Mouse (Mus musculus) urinary bladder, postnatal 10 days (tissue): ENCODE data around the gene Pla2g4f.

Experiments
- DNase-seq: peaks from one replicate; pipeline ENCODE4 v3.0.0; 2022; ENCODE audit warnings: low spot score

Pla2g4f gene

GRCm38 (mm10) chr2:120313976-120314375 lies at the start of gene Pla2g4f:
Gene Pla2g4f (minus strand): TSS chr2:120314165.
- DNase-seq = no peak

GRCm38 (mm10) chr2:120360425-120360824 lies 46.5 kb upstream of the Pla2g4f start:
- DNase-seq = no peak

GRCm38 (mm10) chr2:120352682-120353646 lies 39.0 kb upstream of the Pla2g4f start, which contains the start of gene Vps39:
Gene Vps39 (minus strand): TSS chr2:120353137.
- peak; percentile 65 for DNase-seq

- no peak for DNase-seq
These were observed 37.4 kb upstream of the Pla2g4f start for GRCm38 (mm10) chr2:120351321-120351720.

- DNase-seq = no peak
These were observed 34.2 kb upstream of the Pla2g4f start for GRCm38 (mm10) chr2:120348120-120348519.

- no peak for DNase-seq
These were observed 27.8 kb upstream of the Pla2g4f start for GRCm38 (mm10) chr2:120341741-120342140.

- no peak for DNase-seq
These were observed 23.9 kb upstream of the Pla2g4f start for GRCm38 (mm10) chr2:120337886-120338285.

- DNase-seq = no peak
These were observed 17.6 kb upstream of the Pla2g4f start for GRCm38 (mm10) chr2:120331575-120331974.

GRCm38 (mm10) chr2:120315077-120315476 lies 1.1 kb upstream of the Pla2g4f start:
- no peak for DNase-seq

- no peak for DNase-seq
These were observed 522 bp upstream of the Pla2g4f start for GRCm38 (mm10) chr2:120314487-120314886.

GRCm38 (mm10) chr2:120312276-120312825 lies 1.6 kb downstream of the Pla2g4f start:
- DNase-seq = no peak

- DNase-seq = no peak
These were observed 9.9 kb downstream of the Pla2g4f start for GRCm38 (mm10) chr2:120304113-120304512.

- DNase-seq = no peak
These were observed 12.9 kb downstream of the Pla2g4f start for GRCm38 (mm10) chr2:120301076-120301475.

GRCm38 (mm10) chr2:120299866-120300265 lies 14.1 kb downstream of the Pla2g4f start:
- no peak for DNase-seq

- no peak for DNase-seq
These were observed 17.8 kb downstream of the Pla2g4f start for GRCm38 (mm10) chr2:120296160-120296559.

- DNase-seq = no peak
These were observed 22.4 kb downstream of the Pla2g4f start for GRCm38 (mm10) chr2:120291471-120292078.

GRCm38 (mm10) chr2:120288995-120289394 lies 25.0 kb downstream of the Pla2g4f start, which contains the start of gene Pla2g4d:
Gene Pla2g4d (minus strand): TSS chr2:120289197.
- DNase-seq = no peak

- DNase-seq = no peak
These were observed 25.6 kb downstream of the Pla2g4f start for GRCm38 (mm10) chr2:120288401-120288800.

GRCm38 (mm10) chr2:120285639-120286038 lies 28.3 kb downstream of the Pla2g4f start:
- DNase-seq = no peak

- DNase-seq = no peak
These were observed 29.3 kb downstream of the Pla2g4f start for GRCm38 (mm10) chr2:120284705-120285104.

- DNase-seq = no peak
These were observed 29.9 kb downstream of the Pla2g4f start for GRCm38 (mm10) chr2:120284094-120284493.

- DNase-seq = no peak
These were observed 30.4 kb downstream of the Pla2g4f start for GRCm38 (mm10) chr2:120283550-120283949.

GRCm38 (mm10) chr2:120281221-120281620 lies 32.7 kb downstream of the Pla2g4f start:
- DNase-seq = no peak
